ENCODE assay signal across 14 mouse cellular contexts in the genomic region with DNA sequence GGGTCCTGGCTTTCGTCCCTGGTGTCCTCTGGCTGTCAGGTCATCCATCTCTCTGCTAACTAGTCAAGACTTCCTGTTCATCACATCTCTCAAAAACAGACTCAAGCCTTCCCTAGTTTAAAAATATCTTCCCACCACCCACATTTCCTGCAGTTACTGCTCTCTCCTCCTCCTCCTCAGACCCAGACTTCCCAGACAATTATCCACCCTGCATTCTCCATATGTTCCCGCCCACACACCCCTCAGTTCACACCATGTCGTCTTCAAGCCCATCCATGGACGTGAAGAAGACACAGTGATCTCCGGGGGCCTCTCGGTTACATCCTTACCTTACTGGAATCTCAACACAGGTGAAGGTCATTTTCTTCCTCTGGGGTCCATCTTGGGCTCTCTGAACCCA.
DNase-seq lines count a peak whose midpoint lies in the region.
"Had no signal": no experiment of that assay in that cellular context is flagged by ENCODE, and none has a peak within 500 bp of the region (broad histone marks: within the 10 kb centered on the region; RNA-seq: fewer than 3 reads in every experiment).

No protein-coding gene starts in this region.

- peak; percentile 90 for DNase-seq in right cerebral cortex, adult 18-20 months
- DNase-seq in right cerebral cortex, postnatal 4 days: no peak
- peak; percentile 85 to 88 for DNase-seq in left cerebral cortex, adult 18-20 months (ENCODE audit: low spot score in 2 of 2)
- DNase-seq in right cerebral cortex, adult 2 months (ENCODE audit: low spot score in 2 of 2): peak; percentile 79 to 87
- DNase-seq in embryo, embryonic 10 days (ENCODE audit: low spot score): no peak
- DNase-seq in heart, postnatal 25 days (ENCODE audit: low spot score): no peak
- no peak for DNase-seq in cerebellum, adult 9-10 months
- DNase-seq: adrenal gland, postnatal 25 days; cerebellum, adult 9-11 months; embryo, embryonic 11 days; kidney, adult 8-10 months; kidney, postnatal 4 days; liver, postnatal 0 days; thymus, adult 2 months had no signal

- intact Hi-C loops in heart, postnatal 25 days (cut with DNase I): no loop called here

Comparison
In these comparisons a context has a peak if more than half of its experiments do, and no peak if none do; other contexts are left out.
1. DNase-seq: peak in right cerebral cortex, adult 18-20 months (single experiment), left cerebral cortex, adult 18-20 months (2 of 2) and right cerebral cortex, adult 2 months (2 of 2); none in right cerebral cortex, postnatal 4 days (single experiment), embryo, embryonic 10 days (single experiment), heart, postnatal 25 days (single experiment) and cerebellum, adult 9-10 months (single experiment).